Mouse (Mus musculus): ENCODE data around the gene Etnk1. TPM values are rescaled to one million over a fixed set of nuclear protein-coding genes. Genes with fewer than 3 reads are reported as not detected.
A peak's percentile ranks its signal among the peaks of the same experiment; 100 is the strongest.

Gene Etnk1
- polyA plus RNA-seq (2015; fragmentation: Nextera tagmentation; extraction: Ambion mirVana): 16.1 and 16.3 TPM in 2 replicates

- no peaks in the 10 kb centered on the region for H3K36me3 ChIP-seq (ENCODE audit: control insufficient read depth, insufficient read depth, low read length)
- under 1% methylated on average over 81 of the region's 81 CpGs for WGBS
- peak within 1 kb of the TSS; percentile 91 for H3K4me3 ChIP-seq (replicated peaks; ENCODE audit: low read length)
- H3K27ac ChIP-seq (ENCODE audit: low read length): peak within 1 kb of the TSS; percentile 95
- peak; percentile 96 for ATAC-seq (ENCODE audit: insufficient read depth, low FRiP score)
- no peaks in the 10 kb centered on the region for H3K27me3 ChIP-seq (ENCODE audit: control insufficient read depth, insufficient read depth, low read length)
- peak within 1 kb of the TSS; percentile 95 for H3K9ac ChIP-seq (ENCODE audit: low read length)
- H3K4me1 ChIP-seq (ENCODE audit: control insufficient read depth, insufficient read depth, low read length): peaks cover 15% of the 10 kb centered on the region; the same call in 1 of the 2 replicates
- peak within 1 kb of the TSS; percentile 80 for H3K4me2 ChIP-seq (ENCODE audit: low read depth, low read length)
- H3K9me3 ChIP-seq (replicated peaks; ENCODE audit: control insufficient read depth, low read length): no peaks in the 10 kb centered on the region
These were observed at the start of gene Etnk1 for GRCm38 (mm10) chr6:143166452-143167357. TSS of gene Etnk1 (plus strand) at chr6:143167221.

GRCm38 (mm10) chr6:143119325-143119724 is 47.7 kb upstream of the Etnk1 start:
- Histone ChIP-seq H3K4me2 (ENCODE audit: low read depth, low read length) (no peak overlapping the region), H3K9me3 (replicated peaks; ENCODE audit: control insufficient read depth, low read length) (no peaks in the 10 kb centered on the region), H3K9ac (ENCODE audit: low read length) (no peak overlapping the region), H3K27ac (ENCODE audit: low read length) (no peak overlapping the region), H3K4me1 (ENCODE audit: control insufficient read depth, insufficient read depth, low read length) (no peaks in the 10 kb centered on the region), H3K36me3 (ENCODE audit: control insufficient read depth, insufficient read depth, low read length) (no peaks in the 10 kb centered on the region), H3K27me3 (ENCODE audit: control insufficient read depth, insufficient read depth, low read length) (no peaks in the 10 kb centered on the region), H3K4me3 (replicated peaks; ENCODE audit: low read length) (no peak overlapping the region)
- 85% methylated on average over 6 of the region's 6 CpGs for WGBS
- no peak for ATAC-seq (ENCODE audit: insufficient read depth, low FRiP score)

- Histone ChIP-seq H3K27ac (ENCODE audit: low read length) (no peak overlapping the region), H3K4me1 (ENCODE audit: control insufficient read depth, insufficient read depth, low read length) (no peaks in the 10 kb centered on the region), H3K9ac (ENCODE audit: low read length) (no peak overlapping the region), H3K27me3 (ENCODE audit: control insufficient read depth, insufficient read depth, low read length) (no peaks in the 10 kb centered on the region), H3K9me3 (replicated peaks; ENCODE audit: control insufficient read depth, low read length) (no peaks in the 10 kb centered on the region), H3K4me3 (replicated peaks; ENCODE audit: low read length) (no peak overlapping the region), H3K36me3 (ENCODE audit: control insufficient read depth, insufficient read depth, low read length) (no peaks in the 10 kb centered on the region), H3K4me2 (ENCODE audit: low read depth, low read length) (no peak overlapping the region)
- ATAC-seq (ENCODE audit: insufficient read depth, low FRiP score): no peak
These were observed 41.3 kb upstream of the Etnk1 start for GRCm38 (mm10) chr6:143125721-143126120.

GRCm38 (mm10) chr6:143129466-143129865 is 37.6 kb upstream of the Etnk1 start:
- Histone ChIP-seq H3K4me1 (ENCODE audit: control insufficient read depth, insufficient read depth, low read length) (no peaks in the 10 kb centered on the region), H3K4me2 (ENCODE audit: low read depth, low read length) (no peak overlapping the region), H3K9ac (ENCODE audit: low read length) (no peak overlapping the region), H3K27me3 (ENCODE audit: control insufficient read depth, insufficient read depth, low read length) (no peaks in the 10 kb centered on the region), H3K9me3 (replicated peaks; ENCODE audit: control insufficient read depth, low read length) (no peaks in the 10 kb centered on the region), H3K27ac (ENCODE audit: low read length) (no peak overlapping the region), H3K4me3 (replicated peaks; ENCODE audit: low read length) (no peak overlapping the region), H3K36me3 (ENCODE audit: control insufficient read depth, insufficient read depth, low read length) (no peaks in the 10 kb centered on the region)
- WGBS: 86% methylated on average over 7 of the region's 7 CpGs
- ATAC-seq (ENCODE audit: insufficient read depth, low FRiP score): no peak

GRCm38 (mm10) chr6:143129952-143130351 is 37.1 kb upstream of the Etnk1 start:
- H3K27ac ChIP-seq (ENCODE audit: low read length): no peak overlapping the region
- H3K36me3 ChIP-seq (ENCODE audit: control insufficient read depth, insufficient read depth, low read length): no peaks in the 10 kb centered on the region
- H3K27me3 ChIP-seq (ENCODE audit: control insufficient read depth, insufficient read depth, low read length): no peaks in the 10 kb centered on the region
- H3K4me3 ChIP-seq (replicated peaks; ENCODE audit: low read length): no peak overlapping the region
- H3K9me3 ChIP-seq (replicated peaks; ENCODE audit: control insufficient read depth, low read length): no peaks in the 10 kb centered on the region
- H3K9ac ChIP-seq (ENCODE audit: low read length): no peak overlapping the region
- no peak overlapping the region for H3K4me2 ChIP-seq (ENCODE audit: low read depth, low read length)
- no peaks in the 10 kb centered on the region for H3K4me1 ChIP-seq (ENCODE audit: control insufficient read depth, insufficient read depth, low read length)
- no peak for ATAC-seq (ENCODE audit: insufficient read depth, low FRiP score)
- 73% methylated on average over 3 of the region's 3 CpGs for WGBS

- H3K4me1 ChIP-seq (ENCODE audit: control insufficient read depth, insufficient read depth, low read length): no peaks in the 10 kb centered on the region
- no peaks in the 10 kb centered on the region for H3K9me3 ChIP-seq (replicated peaks; ENCODE audit: control insufficient read depth, low read length)
- ATAC-seq (ENCODE audit: insufficient read depth, low FRiP score): no peak
- H3K9ac ChIP-seq (ENCODE audit: low read length): no peak overlapping the region
- 77% methylated on average over 4 of the region's 4 CpGs for WGBS
- H3K4me3 ChIP-seq (replicated peaks; ENCODE audit: low read length): no peak overlapping the region
- H3K27me3 ChIP-seq (ENCODE audit: control insufficient read depth, insufficient read depth, low read length): no peaks in the 10 kb centered on the region
- no peak overlapping the region for H3K27ac ChIP-seq (ENCODE audit: low read length)
- no peak overlapping the region for H3K4me2 ChIP-seq (ENCODE audit: low read depth, low read length)
- no peaks in the 10 kb centered on the region for H3K36me3 ChIP-seq (ENCODE audit: control insufficient read depth, insufficient read depth, low read length)
These were observed 36.6 kb upstream of the Etnk1 start for GRCm38 (mm10) chr6:143130411-143130810.

- H3K4me1 ChIP-seq (ENCODE audit: control insufficient read depth, insufficient read depth, low read length): no peaks in the 10 kb centered on the region
- WGBS: 70% methylated on average over 6 of the region's 6 CpGs
- no peak for ATAC-seq (ENCODE audit: insufficient read depth, low FRiP score)
- no peaks in the 10 kb centered on the region for H3K36me3 ChIP-seq (ENCODE audit: control insufficient read depth, insufficient read depth, low read length)
- no peak overlapping the region for H3K9ac ChIP-seq (ENCODE audit: low read length)
- no peak overlapping the region for H3K4me3 ChIP-seq (replicated peaks; ENCODE audit: low read length)
- no peaks in the 10 kb centered on the region for H3K27me3 ChIP-seq (ENCODE audit: control insufficient read depth, insufficient read depth, low read length)
- no peak overlapping the region for H3K27ac ChIP-seq (ENCODE audit: low read length)
- H3K9me3 ChIP-seq (replicated peaks; ENCODE audit: control insufficient read depth, low read length): no peaks in the 10 kb centered on the region
- no peak overlapping the region for H3K4me2 ChIP-seq (ENCODE audit: low read depth, low read length)
These were observed 34.9 kb upstream of the Etnk1 start for GRCm38 (mm10) chr6:143131895-143132652.

GRCm38 (mm10) chr6:143133150-143133549 is 33.9 kb upstream of the Etnk1 start:
- Histone ChIP-seq H3K9ac (ENCODE audit: low read length) (no peak overlapping the region), H3K36me3 (ENCODE audit: control insufficient read depth, insufficient read depth, low read length) (no peaks in the 10 kb centered on the region), H3K27me3 (ENCODE audit: control insufficient read depth, insufficient read depth, low read length) (no peaks in the 10 kb centered on the region), H3K4me1 (ENCODE audit: control insufficient read depth, insufficient read depth, low read length) (no peaks in the 10 kb centered on the region), H3K4me2 (ENCODE audit: low read depth, low read length) (no peak overlapping the region), H3K9me3 (replicated peaks; ENCODE audit: control insufficient read depth, low read length) (no peaks in the 10 kb centered on the region), H3K27ac (ENCODE audit: low read length) (no peak overlapping the region), H3K4me3 (replicated peaks; ENCODE audit: low read length) (no peak overlapping the region)
- no peak for ATAC-seq (ENCODE audit: insufficient read depth, low FRiP score)
- 56% methylated on average over 2 of the region's 2 CpGs for WGBS

GRCm38 (mm10) chr6:143135097-143135496 is 31.9 kb upstream of the Etnk1 start:
- WGBS: 75% methylated on average over 13 of the region's 13 CpGs
- no peaks in the 10 kb centered on the region for H3K27me3 ChIP-seq (ENCODE audit: control insufficient read depth, insufficient read depth, low read length)
- no peaks in the 10 kb centered on the region for H3K36me3 ChIP-seq (ENCODE audit: control insufficient read depth, insufficient read depth, low read length)
- H3K9ac ChIP-seq (ENCODE audit: low read length): no peak overlapping the region
- no peaks in the 10 kb centered on the region for H3K4me1 ChIP-seq (ENCODE audit: control insufficient read depth, insufficient read depth, low read length)
- no peaks in the 10 kb centered on the region for H3K9me3 ChIP-seq (replicated peaks; ENCODE audit: control insufficient read depth, low read length)
- no peak overlapping the region for H3K4me3 ChIP-seq (replicated peaks; ENCODE audit: low read length)
- H3K27ac ChIP-seq (ENCODE audit: low read length): no peak overlapping the region
- no peak for ATAC-seq (ENCODE audit: insufficient read depth, low FRiP score)
- no peak overlapping the region for H3K4me2 ChIP-seq (ENCODE audit: low read depth, low read length)
